Mouse (Mus musculus): ENCODE data around the gene Wfdc6a. TPM values are rescaled to one million over a fixed set of nuclear protein-coding genes. Genes with fewer than 3 reads are reported as not detected.
A peak's percentile ranks its signal among the peaks of the same experiment; 100 is the strongest.

Gene Wfdc6a
- polyA plus RNA-seq, 1 experiment from 2014 or later = 0.13 TPM

GRCm38 (mm10) chr2:164549963-164550894 is 35.0 kb downstream of the Wfdc6a start:
- no peak for DNase-seq
- Histone ChIP-seq H3K9me3 (replicated peaks) (no peaks in the 10 kb centered on the region), H3K9ac (no peak overlapping the region), H3K27me3 (peaks cover 17% of the 10 kb centered on the region), H3K36me3 (no peaks in the 10 kb centered on the region), H3K4me3 (replicated peaks) (no peak overlapping the region), H3K27ac (no peak overlapping the region), H3K4me2 (no peak overlapping the region), H3K4me1 (replicated peaks) (no peaks in the 10 kb centered on the region)
- WGBS (ENCODE audit: insufficient replicate concordance) = 24% methylated on average over 10 of the region's 10 CpGs
- no peak for ATAC-seq (ENCODE audit: low read depth)

GRCm38 (mm10) chr2:164549338-164549737 is 35.9 kb downstream of the Wfdc6a start:
- H3K4me1 ChIP-seq (replicated peaks) = no peaks in the 10 kb centered on the region
- no peak overlapping the region for H3K27ac ChIP-seq
- H3K36me3 ChIP-seq = no peaks in the 10 kb centered on the region
- WGBS (ENCODE audit: insufficient replicate concordance) = 27% methylated on average over 4 of the region's 4 CpGs
- no peak for DNase-seq
- H3K4me3 ChIP-seq (replicated peaks) = no peak overlapping the region
- no peak overlapping the region for H3K4me2 ChIP-seq
- no peaks in the 10 kb centered on the region for H3K9me3 ChIP-seq (replicated peaks)
- H3K27me3 ChIP-seq = peaks cover 17% of the 10 kb centered on the region
- no peak for ATAC-seq (ENCODE audit: low read depth)
- no peak overlapping the region for H3K9ac ChIP-seq

GRCm38 (mm10) chr2:164544454-164545097 is 40.7 kb downstream of the Wfdc6a start:
- Histone ChIP-seq H3K27me3 (peaks cover 3% of the 10 kb centered on the region; the same call in 1 of the 2 replicates), H3K4me2 (no peak overlapping the region), H3K9me3 (replicated peaks) (no peaks in the 10 kb centered on the region), H3K4me3 (replicated peaks) (no peak overlapping the region), H3K9ac (no peak overlapping the region), H3K36me3 (no peaks in the 10 kb centered on the region), H3K27ac (no peak overlapping the region), H3K4me1 (replicated peaks) (no peaks in the 10 kb centered on the region)
- DNase-seq (no peak), ATAC-seq (ENCODE audit: low read depth) (no peak)
- 11% methylated on average over 5 of the region's 5 CpGs for WGBS (ENCODE audit: insufficient replicate concordance)

- 40% methylated on average over 2 of the region's 2 CpGs for WGBS (ENCODE audit: insufficient replicate concordance)
- DNase-seq (no peak), ATAC-seq (ENCODE audit: low read depth) (no peak)
- Histone ChIP-seq H3K27ac (no peak overlapping the region), H3K4me2 (no peak overlapping the region), H3K36me3 (no peaks in the 10 kb centered on the region), H3K27me3 (no peaks in the 10 kb centered on the region), H3K4me3 (replicated peaks) (no peak overlapping the region), H3K9ac (no peak overlapping the region), H3K4me1 (replicated peaks) (no peaks in the 10 kb centered on the region), H3K9me3 (replicated peaks) (no peaks in the 10 kb centered on the region)
Observed at GRCm38 (mm10) chr2:164543745-164544144, 41.5 kb downstream of the Wfdc6a start.

- H3K4me3 ChIP-seq (replicated peaks) = no peak overlapping the region
- 66% methylated on average over 7 of the region's 7 CpGs for WGBS (ENCODE audit: insufficient replicate concordance)
- no peaks in the 10 kb centered on the region for H3K4me1 ChIP-seq (replicated peaks)
- no peak overlapping the region for H3K27ac ChIP-seq
- no peaks in the 10 kb centered on the region for H3K27me3 ChIP-seq
- ATAC-seq (ENCODE audit: low read depth) (no peak), DNase-seq (no peak)
- no peaks in the 10 kb centered on the region for H3K9me3 ChIP-seq (replicated peaks)
- no peak overlapping the region for H3K4me2 ChIP-seq
- H3K9ac ChIP-seq = no peak overlapping the region
- no peaks in the 10 kb centered on the region for H3K36me3 ChIP-seq
Observed at GRCm38 (mm10) chr2:164542598-164542997, 42.6 kb downstream of the Wfdc6a start.

- no peak for ATAC-seq (ENCODE audit: low read depth)
- Histone ChIP-seq H3K4me3 (replicated peaks) (no peak overlapping the region), H3K27me3 (no peaks in the 10 kb centered on the region), H3K9ac (no peak overlapping the region), H3K4me1 (replicated peaks) (no peaks in the 10 kb centered on the region), H3K27ac (no peak overlapping the region), H3K36me3 (no peaks in the 10 kb centered on the region), H3K4me2 (no peak overlapping the region), H3K9me3 (replicated peaks) (no peaks in the 10 kb centered on the region)
- no peak for DNase-seq
- 63% methylated on average over 5 of the region's 5 CpGs for WGBS (ENCODE audit: insufficient replicate concordance)
Observed at GRCm38 (mm10) chr2:164542132-164542531, 43.1 kb downstream of the Wfdc6a start.

GRCm38 (mm10) chr2:164540652-164541427 is 44.4 kb downstream of the Wfdc6a start:
- Histone ChIP-seq H3K9me3 (replicated peaks) (no peaks in the 10 kb centered on the region), H3K4me3 (replicated peaks) (no peak overlapping the region), H3K4me1 (replicated peaks) (no peaks in the 10 kb centered on the region), H3K27me3 (no peaks in the 10 kb centered on the region), H3K27ac (no peak overlapping the region), H3K36me3 (no peaks in the 10 kb centered on the region), H3K4me2 (no peak overlapping the region), H3K9ac (no peak overlapping the region)
- no peak for DNase-seq
- 18% methylated on average over 8 of the region's 8 CpGs for WGBS (ENCODE audit: insufficient replicate concordance)
- ATAC-seq (ENCODE audit: low read depth) = no peak

GRCm38 (mm10) chr2:164537003-164537402 is 48.2 kb downstream of the Wfdc6a start:
- ATAC-seq (ENCODE audit: low read depth) (no peak), DNase-seq (no peak)
- 0 out of 2 replicates have a peak, but pooled peaks cover 1% of the 10 kb centered on the region for H3K4me1 ChIP-seq (replicated peaks)
- no peaks in the 10 kb centered on the region for H3K36me3 ChIP-seq
- H3K9me3 ChIP-seq (replicated peaks) = no peaks in the 10 kb centered on the region
- H3K9ac ChIP-seq = no peak overlapping the region
- no peaks in the 10 kb centered on the region for H3K27me3 ChIP-seq
- H3K4me3 ChIP-seq (replicated peaks) = no peak overlapping the region
- H3K27ac ChIP-seq = no peak overlapping the region
- no peak overlapping the region for H3K4me2 ChIP-seq
- WGBS (ENCODE audit: insufficient replicate concordance) = 59% methylated on average over 4 of the region's 4 CpGs

GRCm38 (mm10) chr2:164534315-164534714 is 50.9 kb downstream of the Wfdc6a start:
- H3K4me1 ChIP-seq (replicated peaks) = 0 out of 2 replicates have a peak, but pooled peaks cover 5% of the 10 kb centered on the region
- no peak overlapping the region for H3K27ac ChIP-seq
- no peaks in the 10 kb centered on the region for H3K9me3 ChIP-seq (replicated peaks)
- no peak for DNase-seq
- 54% methylated on average over 10 of the region's 10 CpGs for WGBS (ENCODE audit: insufficient replicate concordance)
- H3K4me2 ChIP-seq = no peak overlapping the region
- no peak for ATAC-seq (ENCODE audit: low read depth)
- H3K36me3 ChIP-seq = no peaks in the 10 kb centered on the region
- H3K9ac ChIP-seq = no peak overlapping the region
- no peaks in the 10 kb centered on the region for H3K27me3 ChIP-seq
- H3K4me3 ChIP-seq (replicated peaks) = no peak overlapping the region

GRCm38 (mm10) chr2:164531169-164531568 is 54.1 kb downstream of the Wfdc6a start:
- Histone ChIP-seq H3K4me3 (replicated peaks) (no peak overlapping the region), H3K27ac (no peak overlapping the region), H3K9me3 (replicated peaks) (peaks cover 7% of the 10 kb centered on the region; the same call in 1 of the 2 replicates), H3K4me1 (replicated peaks) (0 out of 2 replicates have a peak, but pooled peaks cover 5% of the 10 kb centered on the region), H3K27me3 (no peaks in the 10 kb centered on the region), H3K36me3 (no peaks in the 10 kb centered on the region), H3K4me2 (no peak overlapping the region), H3K9ac (no peak overlapping the region)
- ATAC-seq (ENCODE audit: low read depth) = no peak
- peak; percentile 28 for DNase-seq
- WGBS (ENCODE audit: insufficient replicate concordance) = 6% methylated on average over 3 of the region's 3 CpGs
